Mouse (Mus musculus) midbrain, embryonic 11.5 days (tissue): ENCODE measurements at regions not wholly inside any gene's neighbourhood (a gene's known extent, or its start where the extent isn't known, plus 50 kb on each side); places are given as distances from the start of the nearest gene placed in this dataset.

Experiments
- ATAC-seq: fragments of 200-750 bp; cut with Nextera tagmentation; 2 replicates; pipeline ENCODE4 v1.8.0; 2017; ENCODE audit warnings: moderate TSS enrichment, moderate library complexity; ENCODE audit not compliant: low FRiP score
- DNase-seq: peaks from one replicate; pipeline ENCODE4 v3.0.0; 2015; ENCODE audit warnings: low spot score; ENCODE audit errors: missing footprints
- H3K27ac ChIP-seq: fragments of 300-500 bp; sonication (generic); 2 replicates; pipeline ENCODE4 v1.5.1; 2014; ENCODE audit warnings: low read depth, low read length
- H3K27me3 ChIP-seq: fragments of 300-500 bp; sonication (generic); 2 replicates; pipeline ENCODE4 v1.6.1; 2014; ENCODE audit warnings: mild to moderate bottlenecking, low read length, moderate library complexity, mixed read lengths; ENCODE audit not compliant: control insufficient read depth, insufficient read depth
- H3K36me3 ChIP-seq: fragments of 300-500 bp; sonication (generic); 2 replicates; pipeline ENCODE4 v1.6.1; 2014; ENCODE audit warnings: mild to moderate bottlenecking, low read length, moderate library complexity, mixed read lengths; ENCODE audit not compliant: control insufficient read depth, insufficient read depth
- H3K4me1 ChIP-seq: fragments of 300-500 bp; sonication (generic); 2 replicates; pipeline ENCODE4 v1.6.1; 2014; ENCODE audit warnings: low read length; ENCODE audit not compliant: control insufficient read depth, insufficient read depth
- H3K4me2 ChIP-seq: fragments of 300-500 bp; sonication (generic); 2 replicates; pipeline ENCODE4 v1.6.1; 2014; ENCODE audit warnings: mild to moderate bottlenecking, moderate library complexity
- H3K4me3 ChIP-seq: fragments of 300-500 bp; sonication (generic); 2 replicates; pipeline ENCODE4 v1.5.1; 2014; ENCODE audit warnings: low read depth, low read length
- H3K9ac ChIP-seq: fragments of 300-500 bp; sonication (generic); 2 replicates; pipeline ENCODE4 v1.6.1; 2014; ENCODE audit warnings: low read length
- H3K9me3 ChIP-seq: fragments of 300-500 bp; sonication (generic); 2 replicates; pipeline ENCODE4 v1.6.1; 2016; ENCODE audit warnings: low read length; ENCODE audit not compliant: control insufficient read depth
- WGBS: fragments of 180-500 bp; shearing (Covaris S2); extraction: QIAGEN DNeasy Blood & Tissue Kit; methylation state at CpG from one replicate; pipeline ENCODE4 v1.1.7; 2014; 5-methylcytosine and 5-hydroxymethylcytosine counted together

DNA sequence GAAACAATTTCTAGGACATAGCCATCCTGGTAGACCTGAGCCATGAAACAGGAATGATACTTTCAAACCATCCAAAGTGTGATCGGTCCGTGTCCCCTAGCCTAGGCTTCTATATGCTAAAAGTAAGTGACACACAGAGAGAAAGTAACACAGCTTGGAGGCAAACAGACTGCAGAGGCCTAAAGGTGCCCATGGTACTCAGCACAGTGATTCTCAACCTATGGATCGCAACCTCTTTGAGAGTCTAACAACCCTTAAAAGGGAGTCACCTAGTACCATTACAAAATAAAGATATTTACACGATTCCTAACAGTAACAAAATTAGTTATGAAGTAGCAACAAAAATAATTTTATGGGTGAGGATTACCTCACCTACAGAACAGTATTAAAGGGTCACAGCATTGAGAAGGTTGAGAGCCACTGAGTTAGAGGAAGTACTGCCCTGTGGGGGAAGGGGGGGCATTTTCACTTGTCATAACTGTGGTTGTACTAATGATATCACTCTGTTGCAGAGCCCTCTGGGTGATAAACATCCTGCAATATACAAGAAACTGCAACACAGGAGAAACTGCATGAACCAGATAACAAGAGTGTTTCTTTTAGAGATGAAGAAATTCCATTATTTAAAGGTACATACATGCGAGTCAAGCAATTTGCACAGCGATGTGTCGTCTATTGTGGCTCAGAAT is 308.8 kb downstream of the Fam49a start:
- Histone ChIP-seq H3K36me3 (no peaks in the 10 kb centered on the region), H3K9ac (no peak overlapping the region), H3K27me3 (no peaks in the 10 kb centered on the region), H3K9me3 (no peaks in the 10 kb centered on the region; the same call in 1 of the 2 replicates), H3K4me1 (no peaks in the 10 kb centered on the region), H3K4me2 (no peak overlapping the region), H3K4me3 (no peak overlapping the region), H3K27ac (no peak overlapping the region)
- WGBS = 93% methylated on average over 7 of the region's 7 CpGs
- ATAC-seq = no peak
- DNase-seq = no peak

DNA sequence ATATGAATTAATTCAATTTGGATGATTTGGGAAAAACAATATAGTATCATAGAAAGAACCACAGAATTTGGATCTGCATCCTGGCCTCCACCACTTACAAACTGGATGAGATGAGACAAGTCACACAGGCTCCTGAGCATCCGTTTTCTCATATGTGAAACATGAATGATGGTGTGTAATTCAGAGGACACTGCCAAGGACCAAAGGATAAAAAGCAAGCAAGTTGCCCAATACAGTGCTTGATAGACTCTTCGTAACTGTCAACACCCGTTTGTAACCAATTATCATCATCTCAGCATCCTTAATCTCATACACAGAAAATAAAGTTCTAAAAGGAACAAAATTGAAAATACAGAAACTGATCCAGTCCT is 305.8 kb downstream of the Fam49a start:
- no peaks in the 10 kb centered on the region for H3K9me3 ChIP-seq
- H3K27me3 ChIP-seq = no peaks in the 10 kb centered on the region
- no peak overlapping the region for H3K27ac ChIP-seq
- no peaks in the 10 kb centered on the region for H3K36me3 ChIP-seq
- H3K4me3 ChIP-seq = no peak overlapping the region
- no peak overlapping the region for H3K9ac ChIP-seq
- ATAC-seq = no peak
- H3K4me2 ChIP-seq = no peak overlapping the region
- H3K4me1 ChIP-seq = no peaks in the 10 kb centered on the region
- 96% methylated on average over 3 of the region's 3 CpGs for WGBS
- DNase-seq = no peak

DNA sequence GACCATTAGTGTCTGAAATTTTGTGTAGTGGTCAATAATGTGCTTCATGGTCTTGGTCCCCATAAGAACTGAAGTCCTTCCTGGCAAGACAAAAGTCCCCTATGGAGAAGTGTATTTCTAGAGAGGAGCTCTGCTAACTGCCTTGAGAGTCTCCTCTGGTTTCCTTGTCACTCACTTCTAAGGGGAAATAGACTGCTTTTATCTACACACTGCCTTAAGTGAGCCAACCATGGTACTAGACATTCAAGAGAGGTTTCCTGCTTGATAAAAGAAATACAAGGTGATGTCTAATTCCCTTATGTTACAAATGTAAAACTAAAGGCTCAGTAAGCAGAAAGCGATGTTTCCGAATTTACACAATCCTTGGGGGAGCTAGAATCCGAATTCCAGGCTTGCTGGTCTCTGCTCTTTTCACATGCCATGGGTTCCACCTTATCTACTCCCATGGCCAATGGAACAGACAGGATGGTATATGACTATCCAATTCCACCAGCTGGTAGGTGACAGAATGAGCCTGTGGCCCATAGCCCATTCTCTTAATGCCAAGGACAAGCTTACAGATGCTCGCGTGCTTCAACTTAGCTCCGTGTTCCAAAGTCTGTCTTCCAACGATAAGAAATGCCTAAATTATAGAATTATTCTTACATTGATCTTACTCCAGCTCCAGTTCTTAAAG is 305.3 kb downstream of the Fam49a start:
- DNase-seq (no peak), ATAC-seq (no peak)
- H3K4me1 ChIP-seq = no peaks in the 10 kb centered on the region
- H3K27me3 ChIP-seq = no peaks in the 10 kb centered on the region
- no peak overlapping the region for H3K4me2 ChIP-seq
- no peaks in the 10 kb centered on the region for H3K9me3 ChIP-seq
- no peak overlapping the region for H3K4me3 ChIP-seq
- no peak overlapping the region for H3K27ac ChIP-seq
- H3K36me3 ChIP-seq = no peaks in the 10 kb centered on the region
- H3K9ac ChIP-seq = no peak overlapping the region
- WGBS = 94% methylated on average over 7 of the region's 7 CpGs

GRCm38 (mm10) chr12:12562267-12562666 is 300.3 kb downstream of the Fam49a start:
- H3K9ac ChIP-seq = no peak overlapping the region
- no peaks in the 10 kb centered on the region for H3K27me3 ChIP-seq
- H3K4me1 ChIP-seq = no peaks in the 10 kb centered on the region
- no peaks in the 10 kb centered on the region for H3K9me3 ChIP-seq
- WGBS = 96% methylated on average over 1 of the region's 1 CpGs
- DNase-seq (no peak), ATAC-seq (no peak)
- no peak overlapping the region for H3K4me3 ChIP-seq
- no peak overlapping the region for H3K4me2 ChIP-seq
- no peak overlapping the region for H3K27ac ChIP-seq
- no peaks in the 10 kb centered on the region for H3K36me3 ChIP-seq

DNA sequence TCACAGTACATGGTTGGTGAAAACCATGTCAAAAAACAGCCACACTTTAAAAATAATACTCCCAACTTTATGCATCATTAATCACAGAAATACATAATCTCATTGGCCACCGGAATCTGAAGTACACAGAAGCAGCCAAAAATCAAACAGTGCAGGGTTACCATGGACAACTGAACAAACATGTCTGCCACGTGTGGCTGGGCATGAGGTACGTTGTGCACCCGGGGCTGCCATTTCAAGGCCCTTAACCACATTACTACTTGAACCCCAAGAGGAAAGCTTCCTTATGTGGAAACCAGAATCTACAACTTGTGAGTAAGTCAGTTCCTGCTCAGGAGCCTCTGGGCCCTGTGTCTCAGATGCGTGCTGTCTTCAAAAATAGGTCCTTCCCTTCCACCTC is 289.9 kb downstream of the Fam49a start:
- no peaks in the 10 kb centered on the region for H3K9me3 ChIP-seq
- no peaks in the 10 kb centered on the region for H3K36me3 ChIP-seq
- H3K9ac ChIP-seq = no peak overlapping the region
- H3K27me3 ChIP-seq = no peaks in the 10 kb centered on the region
- no peak for DNase-seq
- no peaks in the 10 kb centered on the region for H3K4me1 ChIP-seq
- ATAC-seq = no peak
- H3K27ac ChIP-seq = no peak overlapping the region
- 81% methylated on average over 5 of the region's 5 CpGs for WGBS
- no peak overlapping the region for H3K4me2 ChIP-seq
- H3K4me3 ChIP-seq = no peak overlapping the region

GRCm38 (mm10) chr12:12549649-12550048 is 287.7 kb downstream of the Fam49a start:
- no peaks in the 10 kb centered on the region for H3K36me3 ChIP-seq
- WGBS = 84% methylated on average over 3 of the region's 3 CpGs
- H3K9me3 ChIP-seq = no peaks in the 10 kb centered on the region
- ATAC-seq = no peak
- no peaks in the 10 kb centered on the region for H3K4me1 ChIP-seq
- no peak overlapping the region for H3K4me3 ChIP-seq
- DNase-seq = no peak
- H3K27me3 ChIP-seq = no peaks in the 10 kb centered on the region
- H3K4me2 ChIP-seq = no peak overlapping the region
- H3K27ac ChIP-seq = no peak overlapping the region
- no peak overlapping the region for H3K9ac ChIP-seq

DNA sequence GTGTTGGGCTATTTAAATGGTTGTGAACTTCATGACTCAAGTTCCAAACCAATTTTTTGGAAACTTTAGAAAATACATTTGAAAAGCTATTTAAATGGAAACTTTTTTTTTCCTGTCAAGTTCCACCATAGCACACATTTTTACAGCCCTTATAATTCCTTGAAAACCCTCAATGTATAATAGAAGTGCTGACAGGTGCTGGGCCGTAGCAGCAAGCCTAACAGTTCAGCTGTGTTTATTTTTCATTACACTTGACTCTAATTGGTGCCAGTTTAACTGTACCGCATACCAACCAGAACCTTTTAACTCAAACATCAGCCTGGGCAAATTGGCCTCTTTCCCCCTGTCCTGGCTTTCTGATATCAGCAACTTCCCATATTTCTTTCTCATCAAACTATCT is 286.7 kb downstream of the Fam49a start:
- H3K9me3 ChIP-seq = no peaks in the 10 kb centered on the region
- no peak overlapping the region for H3K9ac ChIP-seq
- H3K4me2 ChIP-seq = no peak overlapping the region
- no peaks in the 10 kb centered on the region for H3K4me1 ChIP-seq
- WGBS = 83% methylated on average over 2 of the region's 2 CpGs
- no peak overlapping the region for H3K4me3 ChIP-seq
- DNase-seq (no peak), ATAC-seq (no peak)
- no peak overlapping the region for H3K27ac ChIP-seq
- H3K36me3 ChIP-seq = no peaks in the 10 kb centered on the region
- no peaks in the 10 kb centered on the region for H3K27me3 ChIP-seq

- Histone ChIP-seq H3K27ac (no peak overlapping the region), H3K9me3 (no peaks in the 10 kb centered on the region), H3K4me3 (no peak overlapping the region), H3K4me1 (no peaks in the 10 kb centered on the region), H3K4me2 (no peak overlapping the region), H3K9ac (no peak overlapping the region), H3K27me3 (no peaks in the 10 kb centered on the region), H3K36me3 (no peaks in the 10 kb centered on the region)
- ATAC-seq (no peak), DNase-seq (no peak)
- 87% methylated on average over 1 of the region's 1 CpGs for WGBS
These were observed 285.5 kb downstream of the Fam49a start for GRCm38 (mm10) chr12:12547477-12547876.

- Histone ChIP-seq H3K27me3 (no peaks in the 10 kb centered on the region), H3K4me1 (no peaks in the 10 kb centered on the region), H3K27ac (no peak overlapping the region), H3K9ac (no peak overlapping the region), H3K36me3 (no peaks in the 10 kb centered on the region), H3K4me2 (no peak overlapping the region), H3K9me3 (no peaks in the 10 kb centered on the region), H3K4me3 (no peak overlapping the region)
- ATAC-seq = no peak
- DNase-seq = no peak
- 88% methylated on average over 5 of the region's 5 CpGs for WGBS
These were observed 284.6 kb downstream of the Fam49a start for GRCm38 (mm10) chr12:12546372-12547031.
